Mouse (Mus musculus) bone marrow macrophage, adult 2 months (primary cell): ENCODE measurements around the gene Olfr543.

Source experiments
- CTCF ChIP-seq: IDR thresholded peaks from 2 replicates; pipeline ENCODE4 v1.5.1; 2012; ENCODE audit warnings: low read depth, mild to moderate bottlenecking, low read length, moderate library complexity
- POLR2A ChIP-seq: IDR thresholded peaks from 2 replicates; pipeline ENCODE4 v1.6.1; 2012; ENCODE audit warnings: mild to moderate bottlenecking, low read depth, low read length, borderline replicate concordance

DNA sequence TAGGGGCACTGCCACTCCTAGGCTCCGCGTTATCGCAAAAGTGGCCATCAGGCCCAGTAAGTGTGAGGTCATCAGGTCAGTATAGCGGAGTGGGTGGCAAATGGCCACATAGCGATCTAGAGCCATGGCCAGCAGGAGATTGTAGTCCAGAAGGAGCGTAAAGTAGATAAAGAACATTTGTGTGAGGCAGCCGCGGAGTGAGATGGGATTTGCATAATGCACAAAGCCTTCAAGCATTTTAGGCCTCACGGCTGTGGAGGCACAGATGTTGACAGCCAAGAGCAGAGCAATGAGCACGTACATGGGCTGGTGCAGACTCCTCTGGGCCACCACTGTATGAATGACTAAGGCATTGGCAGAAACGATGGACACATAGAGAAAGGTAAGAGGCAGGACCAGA is 4.1 kb downstream of the Olfr543 start:
- TF ChIP-seq CTCF (no peak), POLR2A (no peak)
